Mouse (Mus musculus): ENCODE results near the gene Zdhhc14. TPM values are rescaled to one million over a fixed set of nuclear protein-coding genes. Genes with fewer than 3 reads are reported as not detected.

Zdhhc14 gene
- polyA plus RNA-seq, 1 experiment from 2014 or later, result 13.7 TPM

- Histone ChIP-seq H3K9ac (no peak overlapping the region), H3K4me2 (no peak overlapping the region), H3K4me3 (no peak overlapping the region), H3K4me1 (replicated peaks) (peaks cover 5% of the 10 kb centered on the region; the same call in 1 of the 2 replicates), H3K27ac (replicated peaks) (no peak overlapping the region), H3K27me3 (no peaks in the 10 kb centered on the region), H3K36me3 (no peaks in the 10 kb centered on the region), H3K9me3 (no peaks in the 10 kb centered on the region)
- ATAC-seq (ENCODE audit: low FRiP score, low read depth), result no peak
- WGBS, result 55% methylated on average over 5 of the region's 5 CpGs
Observed at GRCm38 (mm10) chr17:5544065-5544464, 51.7 kb downstream of the Zdhhc14 start.

GRCm38 (mm10) chr17:5545065-5545464 lies 52.7 kb downstream of the Zdhhc14 start:
- Histone ChIP-seq H3K9me3 (no peaks in the 10 kb centered on the region), H3K36me3 (no peaks in the 10 kb centered on the region), H3K9ac (no peak overlapping the region), H3K27ac (replicated peaks) (no peak overlapping the region), H3K27me3 (no peaks in the 10 kb centered on the region), H3K4me1 (replicated peaks) (peaks cover 5% of the 10 kb centered on the region; the same call in 1 of the 2 replicates), H3K4me3 (no peak overlapping the region), H3K4me2 (no peak overlapping the region)
- ATAC-seq (ENCODE audit: low FRiP score, low read depth), result no peak
- 96% methylated on average over 2 of the region's 2 CpGs for WGBS

- Histone ChIP-seq H3K36me3 (no peaks in the 10 kb centered on the region), H3K9me3 (no peaks in the 10 kb centered on the region), H3K27ac (replicated peaks) (no peak overlapping the region), H3K4me3 (no peak overlapping the region), H3K9ac (no peak overlapping the region), H3K4me2 (no peak overlapping the region), H3K27me3 (no peaks in the 10 kb centered on the region), H3K4me1 (replicated peaks) (peaks cover 5% of the 10 kb centered on the region; the same call in 1 of the 2 replicates)
- ATAC-seq (ENCODE audit: low FRiP score, low read depth), result no peak
- WGBS, result 94% methylated on average over 2 of the region's 2 CpGs
Observed at GRCm38 (mm10) chr17:5548546-5548945, 56.2 kb downstream of the Zdhhc14 start.

- Histone ChIP-seq H3K27ac (replicated peaks) (no peak overlapping the region), H3K36me3 (no peaks in the 10 kb centered on the region), H3K4me3 (no peak overlapping the region), H3K27me3 (no peaks in the 10 kb centered on the region), H3K4me1 (replicated peaks) (peaks cover under 1% of the 10 kb centered on the region; the same call in 1 of the 2 replicates), H3K4me2 (no peak overlapping the region), H3K9me3 (no peaks in the 10 kb centered on the region), H3K9ac (no peak overlapping the region)
- WGBS, result 96% methylated on average over 6 of the region's 6 CpGs
- ATAC-seq (ENCODE audit: low FRiP score, low read depth), result no peak
Observed at GRCm38 (mm10) chr17:5549460-5549859, 57.1 kb downstream of the Zdhhc14 start.

GRCm38 (mm10) chr17:5550444-5550843 lies 58.1 kb downstream of the Zdhhc14 start:
- ATAC-seq (ENCODE audit: low FRiP score, low read depth), result no peak
- Histone ChIP-seq H3K9me3 (no peaks in the 10 kb centered on the region), H3K36me3 (no peaks in the 10 kb centered on the region), H3K4me2 (no peak overlapping the region), H3K4me3 (no peak overlapping the region), H3K27ac (replicated peaks) (no peak overlapping the region), H3K27me3 (no peaks in the 10 kb centered on the region), H3K9ac (no peak overlapping the region), H3K4me1 (replicated peaks) (no peaks in the 10 kb centered on the region; the same call in 1 of the 2 replicates)
- WGBS, result 87% methylated on average over 10 of the region's 10 CpGs

GRCm38 (mm10) chr17:5551136-5551535 lies 58.8 kb downstream of the Zdhhc14 start:
- WGBS, result 73% methylated on average over 3 of the region's 3 CpGs
- H3K4me2 ChIP-seq, result no peak overlapping the region
- ATAC-seq (ENCODE audit: low FRiP score, low read depth), result no peak
- H3K36me3 ChIP-seq, result no peaks in the 10 kb centered on the region
- H3K27me3 ChIP-seq, result no peaks in the 10 kb centered on the region
- no peak overlapping the region for H3K9ac ChIP-seq
- no peaks in the 10 kb centered on the region; the same call in 1 of the 2 replicates for H3K4me1 ChIP-seq (replicated peaks)
- no peaks in the 10 kb centered on the region for H3K9me3 ChIP-seq
- H3K4me3 ChIP-seq, result no peak overlapping the region
- H3K27ac ChIP-seq (replicated peaks), result no peak overlapping the region

GRCm38 (mm10) chr17:5552036-5552760 lies 59.8 kb downstream of the Zdhhc14 start:
- H3K4me3 ChIP-seq, result no peak overlapping the region
- WGBS, result 75% methylated on average over 14 of the region's 14 CpGs
- ATAC-seq (ENCODE audit: low FRiP score, low read depth), result no peak

GRCm38 (mm10) chr17:5553556-5553955 lies 61.2 kb downstream of the Zdhhc14 start:
- no peak overlapping the region for H3K4me3 ChIP-seq
- WGBS, result 68% methylated on average over 5 of the region's 5 CpGs
- H3K27ac ChIP-seq (replicated peaks), result no peak overlapping the region
- no peaks in the 10 kb centered on the region for H3K36me3 ChIP-seq
- H3K4me1 ChIP-seq (replicated peaks), result no peaks in the 10 kb centered on the region; the same call in 1 of the 2 replicates
- H3K4me2 ChIP-seq, result no peak overlapping the region
- H3K27me3 ChIP-seq, result no peaks in the 10 kb centered on the region
- no peak overlapping the region for H3K9ac ChIP-seq
- no peak for ATAC-seq (ENCODE audit: low FRiP score, low read depth)
- no peaks in the 10 kb centered on the region for H3K9me3 ChIP-seq

More at GRCm38 (mm10) chr17:5552036-5552760, 59.8 kb downstream of the Zdhhc14 start:
- no peaks in the 10 kb centered on the region; the same call in 1 of the 2 replicates for H3K4me1 ChIP-seq (replicated peaks)
- no peak overlapping the region for H3K4me2 ChIP-seq
- no peak overlapping the region for H3K9ac ChIP-seq
- H3K27ac ChIP-seq (replicated peaks), result no peak overlapping the region
- H3K36me3 ChIP-seq, result no peaks in the 10 kb centered on the region
- H3K9me3 ChIP-seq, result no peaks in the 10 kb centered on the region
- no peaks in the 10 kb centered on the region for H3K27me3 ChIP-seq

- H3K4me3 ChIP-seq, result no peak overlapping the region
- WGBS, result 93% methylated on average over 2 of the region's 2 CpGs
- no peak for ATAC-seq (ENCODE audit: low FRiP score, low read depth)
Observed at GRCm38 (mm10) chr17:5554573-5554972, 62.2 kb downstream of the Zdhhc14 start.

GRCm38 (mm10) chr17:5556568-5556967 lies 64.2 kb downstream of the Zdhhc14 start:
- WGBS, result 65% methylated on average over 8 of the region's 8 CpGs

More at GRCm38 (mm10) chr17:5554573-5554972, 62.2 kb downstream of the Zdhhc14 start:
- no peaks in the 10 kb centered on the region for H3K36me3 ChIP-seq
- H3K9ac ChIP-seq, result no peak overlapping the region
- no peaks in the 10 kb centered on the region for H3K27me3 ChIP-seq
- H3K4me2 ChIP-seq, result no peak overlapping the region
- no peak overlapping the region for H3K27ac ChIP-seq (replicated peaks)
- H3K4me1 ChIP-seq (replicated peaks), result no peaks in the 10 kb centered on the region; the same call in 1 of the 2 replicates
- no peaks in the 10 kb centered on the region for H3K9me3 ChIP-seq

GRCm38 (mm10) chr17:5560212-5560611 lies 67.9 kb downstream of the Zdhhc14 start:
- Histone ChIP-seq H3K9ac (no peak overlapping the region), H3K36me3 (no peaks in the 10 kb centered on the region), H3K9me3 (no peaks in the 10 kb centered on the region), H3K4me2 (no peak overlapping the region), H3K4me1 (replicated peaks) (no peaks in the 10 kb centered on the region), H3K27ac (replicated peaks) (no peak overlapping the region), H3K4me3 (no peak overlapping the region), H3K27me3 (no peaks in the 10 kb centered on the region)
- WGBS, result 89% methylated on average over 4 of the region's 4 CpGs
- ATAC-seq (ENCODE audit: low FRiP score, low read depth), result no peak

More at GRCm38 (mm10) chr17:5556568-5556967, 64.2 kb downstream of the Zdhhc14 start:
- no peaks in the 10 kb centered on the region; the same call in 1 of the 2 replicates for H3K4me1 ChIP-seq (replicated peaks)
- no peaks in the 10 kb centered on the region for H3K9me3 ChIP-seq
- no peak overlapping the region for H3K4me2 ChIP-seq
- peak; percentile 38; the same call in 1 of the 2 replicates for ATAC-seq (ENCODE audit: low FRiP score, low read depth)
- no peak overlapping the region for H3K27ac ChIP-seq (replicated peaks)
- no peaks in the 10 kb centered on the region for H3K27me3 ChIP-seq
- no peak overlapping the region for H3K9ac ChIP-seq
- H3K36me3 ChIP-seq, result no peaks in the 10 kb centered on the region
- no peak overlapping the region for H3K4me3 ChIP-seq

GRCm38 (mm10) chr17:5563108-5563507 lies 70.8 kb downstream of the Zdhhc14 start:
- Histone ChIP-seq H3K36me3 (no peaks in the 10 kb centered on the region), H3K9me3 (no peaks in the 10 kb centered on the region), H3K4me2 (no peak overlapping the region), H3K27me3 (no peaks in the 10 kb centered on the region), H3K4me1 (replicated peaks) (no peaks in the 10 kb centered on the region), H3K9ac (no peak overlapping the region), H3K4me3 (no peak overlapping the region), H3K27ac (replicated peaks) (no peak overlapping the region)
- WGBS, result 94% methylated on average over 6 of the region's 6 CpGs
- ATAC-seq (ENCODE audit: low FRiP score, low read depth), result no peak

Measured in hindbrain, embryonic 15.5 days (tissue).